In genomic region chr8:88010566-88010965, GRCm38 (mm10) we compare ENCODE assay signal across 8 mouse cellular contexts. TPM values are rescaled to one million over a fixed set of nuclear protein-coding genes. Genes with fewer than 3 reads are reported as not detected.
DNase-seq lines count a peak whose midpoint lies in the region; ATAC-seq and TF ChIP-seq lines count a peak whose summit lies in the region.

No protein-coding gene starts in this region.

- TF ChIP-seq CTCF in lung, embryonic 14.5 days (IDR thresholded peaks at IDR 0.05; ENCODE audit: low read depth), result peak; percentile 67

- no peak overlapping the region for H3K4me2 ChIP-seq in lung, embryonic 14.5 days

- ATAC-seq in lung, embryonic 14.5 days (ENCODE audit: insufficient read depth), result no peak

- H3K9ac ChIP-seq in lung, embryonic 14.5 days, result no peak overlapping the region

- H3K4me1 ChIP-seq in lung, embryonic 14.5 days (ENCODE audit: insufficient read depth), result peaks cover 7% of the 10 kb centered on the region; the same call in 1 of the 2 replicates

- H3K4me3 ChIP-seq in lung, embryonic 14.5 days (ENCODE audit: low read depth, low read length), result no peak overlapping the region

- H3K27ac ChIP-seq in lung, embryonic 14.5 days (ENCODE audit: low read depth), result peak overlapping the region; percentile 32; the same call in 1 of the 2 replicates

- WGBS in lung, embryonic 14.5 days, result 24% methylated on average over 3 of the region's 3 CpGs

- H3K9me3 ChIP-seq in lung, embryonic 14.5 days (ENCODE audit: low read depth, low read length), result no peaks in the 10 kb centered on the region

- DNase-seq in adrenal gland, adult (ENCODE audit: inconsistent age in 2 of 2, low spot score in 1 of 2), result peak; percentile 46 to 65
- no peak for DNase-seq in adrenal gland, postnatal 4 days (ENCODE audit: low spot score in 2 of 2)
- peak; percentile 10 for DNase-seq in thymus, postnatal 4 days
- no peak for DNase-seq in thymus, postnatal 10 days (ENCODE audit: low spot score in 2 of 2)
- DNase-seq in gastrocnemius, postnatal 14 days, result peak; percentile 51
- DNase-seq in kidney, postnatal 25 days, result peak; percentile 66 to 75
- peak; percentile 60 for DNase-seq in lung, embryonic 14.5 days
- DNase-seq in spleen, postnatal 14 days (ENCODE audit: low spot score in 2 of 2), result no peak

- no peaks in the 10 kb centered on the region for H3K27me3 ChIP-seq in lung, embryonic 14.5 days (ENCODE audit: insufficient read depth, low read length)

- H3K36me3 ChIP-seq in lung, embryonic 14.5 days (ENCODE audit: insufficient read depth), result no peaks in the 10 kb centered on the region

- intact Hi-C loops in gastrocnemius, postnatal 14 days (cut with DNase I; ENCODE audit: low total_unique reads), result no loop called here

RNA-seq across cellular contexts. Expression of gene Zfp423, which starts 51.2 kb away (rescaled TPM):
- total RNA-seq in adrenal gland, postnatal 4 days (2021), result 10 to 100 TPM; 39.4 to 41.8 TPM
- total RNA-seq in gastrocnemius, postnatal 14 days (2021), result 10 to 100 TPM; 15.7 to 15.9 TPM
- 16.3 and 18.1 TPM in 2 replicates for polyA plus RNA-seq in lung, embryonic 14.5 days (2014; fragmentation: Nextera tagmentation; extraction: Ambion mirVana)

Comparison
In these comparisons a context has a peak if more than half of its experiments do, and no peak if none do; other contexts are left out.
1. DNase-seq: peak in adrenal gland, adult (2 of 2), thymus, postnatal 4 days (single experiment), gastrocnemius, postnatal 14 days (single experiment), kidney, postnatal 25 days (2 of 2) and lung, embryonic 14.5 days (single experiment); none in adrenal gland, postnatal 4 days (0 of 2), thymus, postnatal 10 days (0 of 2) and spleen, postnatal 14 days (0 of 2).